Mouse (Mus musculus) cerebellum, adult 9-11 months (tissue): ENCODE data around the gene Camta1.
A peak's percentile ranks its signal among the peaks of the same experiment; 100 is the strongest.

ENCODE experiments used
- DNase-seq: peaks from one replicate; pipeline ENCODE4 v3.0.0; 2022

Gene Camta1

DNA sequence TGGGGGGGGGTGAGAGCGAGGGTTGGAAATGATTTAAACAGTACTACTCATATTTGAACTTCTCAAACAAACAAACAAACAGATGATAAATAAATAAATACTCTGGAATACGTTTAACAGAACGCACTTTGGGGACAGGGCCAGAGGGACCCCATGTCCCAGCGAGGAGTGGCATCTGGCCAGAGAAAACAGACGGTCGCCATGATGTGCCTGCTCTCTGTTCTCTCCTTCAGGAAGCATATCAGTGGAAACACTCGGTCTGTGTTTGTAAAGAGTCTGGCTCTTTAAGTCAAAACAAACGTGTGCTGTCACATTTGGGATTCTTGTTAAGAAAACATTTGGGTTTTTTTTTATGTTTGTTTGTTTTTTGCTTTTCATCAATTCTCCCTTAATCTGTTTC, 439.3 kb downstream of the Camta1 start:
- DNase-seq: peak; percentile 28

DNA sequence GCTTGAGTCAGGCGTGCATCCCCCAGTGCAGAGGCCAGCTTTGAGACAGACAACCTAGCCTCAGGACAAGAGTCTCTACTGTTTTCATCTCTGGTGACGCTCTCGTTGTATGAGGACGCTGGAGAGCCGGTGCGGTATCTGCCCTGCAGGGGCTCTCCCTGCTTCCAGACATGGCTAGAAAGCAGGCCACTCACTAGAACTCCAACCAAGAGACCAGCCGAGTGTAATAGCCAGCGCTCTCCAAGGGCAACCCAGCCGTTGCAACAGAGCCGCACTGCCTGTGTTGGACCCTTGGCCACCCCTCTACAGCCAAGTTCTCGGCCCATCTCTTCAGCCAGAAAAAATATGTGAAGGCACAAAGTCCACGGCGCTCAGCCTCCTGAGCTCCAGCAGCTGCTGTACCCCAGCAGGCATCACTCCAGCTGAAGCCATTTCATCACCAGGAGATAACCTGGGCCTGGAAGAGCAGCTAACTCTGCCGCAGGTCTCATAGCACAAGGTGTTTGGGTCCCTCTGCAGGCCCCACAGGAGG, 443.3 kb downstream of the Camta1 start:
- no peak for DNase-seq

DNA sequence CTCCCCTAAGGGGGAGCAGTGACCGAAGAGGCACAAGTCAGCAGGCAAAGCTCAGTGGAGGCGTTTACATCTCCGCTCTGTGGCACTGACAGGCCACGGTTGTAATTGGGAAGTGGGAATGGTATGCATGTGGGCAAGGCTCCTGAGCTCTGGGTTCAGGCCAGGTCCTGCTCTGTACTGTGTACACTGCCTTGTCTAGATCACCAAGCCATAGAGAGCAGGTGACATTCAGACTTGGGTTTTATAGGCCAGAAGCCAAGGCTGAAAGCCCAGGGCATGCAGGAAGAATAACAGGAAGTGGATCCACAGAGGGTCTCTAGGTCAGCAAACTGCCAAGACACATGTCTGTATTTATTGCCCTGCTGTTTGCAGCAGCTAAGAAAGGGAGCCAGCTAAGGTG, 445.9 kb downstream of the Camta1 start:
- DNase-seq: no peak

DNA sequence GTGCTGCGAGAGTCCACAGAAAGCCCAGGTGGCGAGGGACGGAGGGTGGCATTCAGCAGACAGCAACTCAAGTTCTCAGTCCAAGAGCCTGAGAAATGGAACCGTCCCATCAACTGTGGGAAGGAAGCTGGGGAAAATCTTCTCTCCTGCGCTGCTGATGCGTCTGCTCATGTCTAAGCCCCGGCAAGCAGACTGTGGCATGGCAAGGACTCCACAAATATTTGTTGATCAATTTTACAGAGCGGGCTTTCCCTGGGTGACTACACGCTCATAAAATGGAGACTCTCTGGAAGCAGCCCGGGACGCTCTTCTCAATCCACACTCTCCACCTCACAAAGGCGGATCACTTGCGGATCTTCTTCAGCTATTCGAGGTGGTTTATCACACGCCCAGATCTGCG, 446.3 kb downstream of the Camta1 start:
- DNase-seq: no peak

DNA sequence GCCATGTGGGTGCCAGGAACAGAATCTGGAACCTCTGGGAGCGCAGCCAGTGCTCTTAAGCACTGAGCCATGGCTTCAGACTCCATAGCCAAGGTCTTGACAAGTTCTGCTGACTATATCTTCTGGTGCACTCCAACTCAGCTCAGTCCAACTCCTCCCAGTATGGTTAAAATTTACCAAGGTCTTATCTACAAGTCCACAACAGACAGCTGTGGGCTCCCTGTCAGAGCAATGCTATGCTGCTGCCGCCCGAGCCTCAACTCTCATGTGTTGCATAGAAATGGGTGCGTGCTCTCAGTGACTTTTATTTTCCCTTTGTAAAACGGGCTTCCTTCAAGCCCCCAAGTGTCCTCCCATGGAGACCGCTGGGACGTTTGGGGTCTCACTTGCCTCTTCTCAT, 446.7 kb downstream of the Camta1 start:
- no peak for DNase-seq

DNA sequence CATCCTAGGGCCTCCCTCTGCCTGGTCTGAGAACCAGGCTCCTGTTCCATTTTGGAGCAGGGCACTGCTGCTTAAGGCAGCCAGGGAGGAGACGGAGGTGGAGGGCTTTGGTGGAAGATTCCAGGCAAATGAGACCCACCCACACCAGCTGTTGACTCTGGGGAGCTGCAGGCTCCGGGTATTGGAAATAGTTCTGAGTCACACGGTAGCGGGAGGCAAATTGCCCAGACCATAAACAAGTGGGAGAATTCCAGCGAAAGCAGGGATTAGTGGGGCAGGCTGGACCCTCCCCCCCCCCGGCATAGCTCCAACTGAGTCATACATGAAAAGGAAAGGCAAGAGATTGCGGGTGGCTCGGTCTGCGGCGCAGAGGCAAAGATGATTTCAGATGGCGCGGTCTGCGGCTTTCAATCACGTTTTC, 450.0 kb downstream of the Camta1 start:
- DNase-seq: no peak

DNA sequence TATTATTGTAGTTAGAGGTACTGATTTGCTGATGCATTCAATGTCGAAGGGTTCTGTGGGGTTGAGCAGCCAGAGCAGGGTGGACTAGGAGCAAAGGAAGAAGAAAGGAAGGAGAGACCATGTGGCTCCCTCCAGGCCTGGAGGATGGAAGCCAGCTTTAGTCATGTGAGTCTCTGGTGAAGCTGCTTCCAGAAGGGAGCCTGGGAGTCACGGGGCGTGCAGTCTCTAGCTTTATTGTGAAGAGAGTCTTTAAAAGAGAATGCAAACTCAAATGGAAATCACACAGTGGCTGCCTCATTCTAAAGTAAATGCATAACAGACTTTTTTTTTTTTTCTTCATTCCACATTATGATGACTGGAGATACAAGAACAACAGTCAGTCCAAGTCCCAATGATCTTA, 450.7 kb downstream of the Camta1 start:
- DNase-seq: no peak

DNA sequence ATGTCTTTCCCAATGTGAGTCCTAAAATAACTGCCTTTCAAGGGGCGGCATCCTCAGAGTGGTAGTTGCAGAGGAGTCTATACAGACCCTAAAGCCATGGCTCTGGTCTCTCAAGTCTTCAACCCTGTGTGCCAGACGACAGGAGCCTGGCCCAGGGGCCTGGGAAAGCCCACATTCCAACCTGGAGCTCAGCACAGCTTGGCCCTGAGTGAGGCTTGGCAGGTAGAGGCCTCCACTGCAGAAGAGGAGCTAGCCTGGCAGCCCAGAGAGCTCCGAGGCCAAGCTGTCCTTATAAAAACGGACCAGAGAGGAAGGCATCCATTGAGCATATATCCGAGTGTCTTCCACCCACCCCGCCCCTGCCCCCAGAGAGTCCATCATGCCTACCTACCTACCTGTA, 452.4 kb downstream of the Camta1 start:
- no peak for DNase-seq

DNA sequence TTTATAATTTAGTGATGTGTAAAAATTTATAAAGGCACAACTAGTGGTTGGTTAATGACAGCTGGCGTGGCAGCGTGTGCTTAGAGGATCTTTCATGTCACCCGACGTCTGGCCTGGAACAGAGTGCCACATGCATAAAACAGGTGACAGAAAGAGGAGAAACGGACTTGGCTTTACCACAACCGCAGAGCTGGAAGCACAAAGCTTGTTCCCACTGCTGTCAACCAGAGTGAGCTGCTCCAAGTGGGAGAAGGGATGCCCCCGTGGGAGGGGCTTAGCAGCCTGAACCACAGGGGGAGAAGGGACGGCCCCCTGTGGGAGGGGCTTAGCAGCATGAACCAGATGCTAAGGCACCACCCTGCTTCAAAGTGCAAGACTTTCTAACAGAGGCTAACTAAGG, 452.9 kb downstream of the Camta1 start:
- no peak for DNase-seq

DNA sequence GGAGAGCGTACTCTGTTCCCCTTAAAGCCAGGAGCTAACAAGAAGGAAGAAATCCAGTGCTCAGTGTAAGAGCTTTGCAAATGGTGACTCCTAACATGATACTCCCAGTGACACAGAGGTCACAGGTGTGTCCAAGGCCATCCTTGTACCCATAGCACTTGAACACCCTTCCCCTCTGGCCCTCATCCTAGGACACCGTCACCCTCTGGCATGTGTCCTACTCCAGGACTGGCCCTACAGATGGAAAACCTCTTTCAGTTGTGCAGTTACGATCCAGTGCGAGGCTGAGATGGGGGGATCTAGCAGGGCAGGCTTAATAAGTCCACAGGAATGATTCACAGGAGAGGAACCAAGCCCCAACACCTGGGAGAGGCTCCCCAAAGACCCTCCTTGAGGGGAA, 453.4 kb downstream of the Camta1 start:
- no peak for DNase-seq

DNA sequence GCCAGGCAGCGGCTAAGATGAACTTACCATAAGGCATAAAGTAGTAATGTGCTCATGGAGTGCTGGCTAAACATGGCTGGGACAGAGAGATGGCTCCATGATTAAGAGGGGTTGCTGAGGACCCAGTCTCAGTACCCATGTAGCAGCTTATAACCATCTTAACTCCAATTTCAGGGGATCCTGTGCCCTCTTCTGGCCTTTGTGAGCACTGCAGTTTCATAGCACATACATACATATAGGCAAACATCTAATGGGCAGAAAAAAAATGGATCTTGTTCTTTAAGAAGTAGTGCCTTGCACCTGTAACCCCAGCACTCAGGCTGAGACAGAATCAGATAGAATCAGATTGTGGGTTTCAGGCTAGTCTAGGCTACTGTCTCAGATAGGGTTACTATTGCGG, 454.5 kb downstream of the Camta1 start:
- no peak for DNase-seq

DNA sequence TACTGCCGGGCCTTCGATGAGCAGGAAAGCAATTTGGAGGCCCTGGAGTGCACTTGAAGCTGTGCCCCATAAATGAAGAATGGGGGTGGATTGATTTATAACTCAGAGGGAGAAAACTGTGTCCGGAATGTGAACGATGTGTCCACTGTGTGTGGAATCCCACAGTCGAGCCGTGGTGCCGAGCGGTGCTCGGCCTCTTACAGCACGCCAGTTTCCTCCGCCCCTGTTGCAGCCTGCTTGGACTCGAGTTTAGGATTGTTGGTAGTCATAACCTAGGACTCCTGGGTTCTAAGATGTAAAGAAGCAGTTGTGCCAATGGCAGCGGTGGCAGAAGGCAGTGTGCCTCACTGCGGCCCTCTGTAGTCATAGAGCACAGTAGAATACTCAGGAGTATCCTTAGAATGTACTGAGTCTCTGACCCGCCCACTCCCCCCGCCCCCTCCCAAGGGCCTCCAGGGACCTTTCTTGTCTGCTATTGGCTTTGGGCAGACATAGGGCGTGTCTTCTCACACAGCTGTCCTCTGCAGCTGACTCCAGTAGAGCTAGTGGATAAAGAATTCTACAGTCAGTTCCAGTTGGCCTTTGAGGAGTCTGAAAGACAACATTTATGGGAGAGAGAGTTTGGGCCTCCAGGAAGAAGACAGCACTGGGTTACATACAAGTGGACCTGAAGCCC, 457.0 kb downstream of the Camta1 start:
- DNase-seq: no peak

DNA sequence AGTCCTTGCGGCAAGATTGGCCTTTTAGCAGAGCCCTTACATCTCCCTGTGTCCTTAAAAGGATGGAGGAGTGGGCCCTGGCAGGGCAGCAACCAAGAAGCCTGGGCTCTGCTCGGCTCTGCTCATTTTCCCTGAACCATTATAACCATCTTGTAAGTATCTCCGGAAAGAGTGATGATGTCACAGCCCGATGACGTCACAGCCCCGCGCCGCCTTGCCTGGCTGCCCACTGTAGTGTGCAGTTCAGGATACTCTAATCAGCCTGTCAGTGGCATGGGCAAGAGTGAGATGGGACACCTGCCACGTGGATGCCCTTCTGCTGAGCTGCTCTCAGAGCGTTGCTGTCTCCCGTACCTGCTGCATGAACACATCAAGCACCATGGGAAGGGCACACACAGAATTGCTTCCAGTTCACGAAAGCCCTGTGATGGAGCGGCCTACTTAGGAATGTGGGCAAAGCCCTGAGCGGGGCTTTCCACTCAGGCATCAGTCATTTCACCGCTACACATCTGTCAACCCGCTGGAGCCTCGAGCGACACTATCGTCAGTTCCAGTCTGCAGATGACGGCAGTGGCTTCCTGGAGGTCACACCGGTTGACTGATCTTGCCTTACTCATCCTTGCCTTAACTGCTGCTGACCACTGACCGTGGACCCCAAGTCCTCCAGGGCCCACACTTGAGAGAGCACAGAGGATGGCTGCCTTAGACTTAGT, 459.8 kb downstream of the Camta1 start:
- DNase-seq: no peak

DNA sequence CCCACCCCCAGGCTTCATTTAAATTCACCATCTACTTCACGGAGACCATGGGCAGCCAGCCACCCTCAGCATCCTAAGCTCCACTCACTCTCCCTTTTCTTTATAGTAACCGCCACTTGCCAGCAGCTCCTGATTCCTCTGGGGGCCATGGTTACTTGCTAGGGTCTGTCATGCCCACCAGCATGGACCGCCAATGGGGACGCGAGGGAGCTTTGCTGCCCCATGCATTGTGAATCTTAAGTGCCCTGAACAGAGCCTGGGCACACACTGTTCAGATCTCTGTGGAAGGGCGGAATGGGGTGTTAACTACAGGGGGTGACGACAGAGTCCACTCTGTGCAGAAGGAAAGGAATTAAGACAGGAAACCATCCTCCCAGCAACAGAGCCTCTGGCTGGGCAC, 465.1 kb downstream of the Camta1 start:
- DNase-seq: no peak

DNA sequence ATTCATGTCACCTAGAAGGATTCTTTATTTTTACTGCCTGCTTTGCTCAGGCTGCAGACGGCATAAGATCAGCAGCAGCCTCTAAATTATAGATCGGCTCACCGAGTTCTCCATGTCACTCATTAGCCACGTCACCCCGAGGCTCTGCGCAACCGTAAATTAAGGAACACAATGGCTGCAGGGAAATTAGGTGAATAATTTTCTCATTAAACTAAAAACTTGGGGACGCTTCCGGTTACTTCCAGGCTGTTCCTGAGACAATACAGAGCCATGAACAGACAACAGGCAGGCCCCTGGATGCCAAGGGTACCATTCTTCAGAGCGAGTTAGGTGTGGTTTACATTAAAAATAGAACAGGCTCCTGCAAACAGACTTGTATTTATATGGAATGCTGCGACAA, 472.3 kb downstream of the Camta1 start:
- DNase-seq: no peak

DNA sequence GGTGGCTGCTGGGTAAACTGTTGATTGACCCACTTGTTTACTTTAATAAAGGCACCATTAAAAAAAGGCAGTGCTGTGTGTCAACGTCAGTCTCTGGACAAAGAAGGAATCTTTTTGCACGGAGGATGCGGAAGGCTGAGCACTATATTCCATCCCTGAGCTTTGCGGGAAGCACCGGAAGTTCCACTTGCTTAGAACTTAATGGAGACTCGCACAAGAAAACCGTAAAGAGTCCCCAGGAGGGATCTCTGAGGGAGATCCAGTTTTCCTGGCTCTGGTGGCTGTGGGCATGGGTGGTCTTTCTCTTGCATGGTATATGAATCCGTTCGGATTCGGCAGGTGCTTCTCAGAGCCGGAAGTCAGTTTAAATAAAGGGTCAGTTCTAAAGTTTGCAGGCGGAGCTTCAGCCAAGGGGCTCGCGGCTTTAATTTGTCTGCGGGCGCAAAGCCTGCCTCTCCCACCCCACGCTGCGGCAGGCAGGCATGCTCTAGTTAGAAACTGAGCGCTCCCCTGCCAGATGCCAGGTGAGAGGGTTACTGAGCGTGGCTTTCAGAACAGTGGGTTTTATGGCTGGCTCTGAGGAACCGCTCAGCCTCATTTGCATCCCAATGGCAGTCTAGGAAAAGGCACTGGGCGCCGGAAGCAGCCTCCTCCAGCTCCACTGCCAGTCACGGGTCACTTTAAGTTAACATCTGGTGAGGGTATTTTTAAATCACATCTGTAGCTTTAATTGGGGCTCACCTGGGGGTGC, 474.8 kb downstream of the Camta1 start:
- no peak for DNase-seq

DNA sequence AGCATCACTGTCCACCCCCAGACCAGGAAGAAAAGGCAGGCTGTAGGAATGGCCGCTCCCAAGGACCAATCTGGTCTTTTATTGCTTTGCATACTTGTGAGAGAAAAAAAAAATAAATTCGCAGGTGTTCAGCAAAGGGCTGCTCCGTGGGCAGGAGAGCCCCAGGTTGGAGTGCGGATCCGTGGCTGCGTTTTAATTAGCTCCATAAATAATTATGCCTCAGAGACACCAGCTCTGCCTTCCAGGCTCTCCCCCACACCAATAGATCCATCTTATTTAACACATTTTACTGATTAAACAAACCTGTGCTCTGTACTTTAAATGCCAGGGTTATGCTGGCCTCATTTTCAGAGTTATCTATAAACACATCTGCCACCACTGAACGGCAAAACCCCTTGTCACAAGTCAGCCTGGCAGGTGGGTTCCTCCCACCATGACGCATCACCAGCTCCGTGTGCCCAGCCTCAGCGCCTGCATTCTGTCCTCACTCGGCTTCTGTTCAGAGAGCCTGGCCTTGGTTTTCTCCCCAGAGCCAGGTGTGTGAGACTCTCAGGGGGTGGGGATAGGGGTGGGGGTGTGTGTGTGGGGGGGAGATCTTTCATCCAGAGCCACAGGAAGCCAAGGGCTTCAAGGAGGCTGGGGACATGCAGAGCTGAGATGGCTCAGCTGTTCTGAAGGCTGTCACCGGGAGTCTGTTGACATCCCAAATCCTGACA, 475.5 kb downstream of the Camta1 start:
- DNase-seq: no peak

DNA sequence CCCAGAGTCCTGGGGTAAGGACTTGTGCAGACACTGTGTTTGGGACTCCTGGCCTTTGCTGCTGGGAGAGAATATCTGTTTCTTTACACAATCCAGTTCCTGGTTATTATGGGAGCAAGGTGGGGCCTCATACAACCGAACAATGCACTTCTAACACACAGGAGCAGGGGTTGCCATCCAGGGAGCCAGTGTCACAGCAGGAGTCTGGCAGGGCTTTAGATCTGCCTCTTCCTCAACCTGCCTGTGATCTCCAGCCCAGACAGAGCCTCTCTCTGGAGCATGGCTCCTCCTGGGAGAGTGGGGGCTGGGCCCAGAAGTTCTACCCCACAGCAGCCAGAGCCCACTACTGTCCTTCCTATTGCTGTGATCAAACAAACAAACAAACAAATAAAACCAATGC, 483.9 kb downstream of the Camta1 start:
- DNase-seq: no peak

DNA sequence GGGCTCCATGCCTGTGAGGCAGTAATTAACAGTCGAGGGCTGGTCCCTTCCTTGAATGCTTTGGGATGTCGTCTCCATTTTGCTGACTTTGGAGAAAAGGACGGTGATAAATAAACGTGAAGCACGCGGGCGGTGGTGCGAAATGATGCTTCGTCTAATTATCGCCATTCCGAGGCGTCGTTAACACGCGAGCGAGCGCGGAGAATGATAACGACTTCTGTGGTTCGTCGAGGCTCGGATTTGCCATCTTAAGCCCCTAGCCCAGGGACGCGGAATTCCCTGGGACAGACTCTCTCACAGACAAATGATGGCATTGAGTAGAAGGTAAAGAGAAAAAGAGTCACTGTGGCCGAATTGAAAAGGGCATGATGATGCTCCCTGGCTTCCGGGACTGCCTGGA, 485.4 kb downstream of the Camta1 start:
- no peak for DNase-seq

DNA sequence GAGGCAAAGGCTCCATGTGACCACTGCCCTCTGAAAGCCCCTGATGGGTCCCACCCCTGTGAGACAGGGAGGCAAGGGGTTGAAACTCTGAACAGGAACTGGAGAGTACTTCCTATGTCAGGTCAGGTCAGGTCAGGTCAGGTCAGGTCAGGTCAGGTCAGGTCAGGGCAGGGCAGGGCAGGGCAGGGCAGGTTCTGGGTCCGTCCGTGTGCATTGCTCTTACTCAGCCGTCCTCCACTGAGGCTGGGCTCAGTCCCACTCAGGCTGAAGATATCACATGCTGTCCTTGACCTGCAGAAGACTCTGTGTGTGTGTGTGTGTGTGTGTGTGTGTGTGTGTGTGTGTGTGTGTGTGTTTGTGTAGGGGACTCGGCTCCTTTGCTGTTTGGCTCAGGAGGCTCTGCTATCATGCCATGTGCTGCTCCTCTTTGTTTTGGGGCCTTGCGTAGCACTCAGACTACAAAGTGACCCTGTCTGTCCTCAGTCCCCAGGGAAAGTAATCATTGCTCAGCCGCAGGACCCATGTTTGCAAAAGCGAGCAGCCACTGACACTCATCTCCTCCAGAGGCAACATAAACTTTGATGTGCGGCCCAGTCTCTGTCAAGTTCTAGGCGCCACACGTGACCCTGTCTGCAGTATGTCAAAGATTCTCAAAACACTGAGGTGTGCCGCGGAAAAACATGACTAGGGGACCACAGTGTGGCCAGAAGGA, 488.7 kb downstream of the Camta1 start:
- no peak for DNase-seq

DNA sequence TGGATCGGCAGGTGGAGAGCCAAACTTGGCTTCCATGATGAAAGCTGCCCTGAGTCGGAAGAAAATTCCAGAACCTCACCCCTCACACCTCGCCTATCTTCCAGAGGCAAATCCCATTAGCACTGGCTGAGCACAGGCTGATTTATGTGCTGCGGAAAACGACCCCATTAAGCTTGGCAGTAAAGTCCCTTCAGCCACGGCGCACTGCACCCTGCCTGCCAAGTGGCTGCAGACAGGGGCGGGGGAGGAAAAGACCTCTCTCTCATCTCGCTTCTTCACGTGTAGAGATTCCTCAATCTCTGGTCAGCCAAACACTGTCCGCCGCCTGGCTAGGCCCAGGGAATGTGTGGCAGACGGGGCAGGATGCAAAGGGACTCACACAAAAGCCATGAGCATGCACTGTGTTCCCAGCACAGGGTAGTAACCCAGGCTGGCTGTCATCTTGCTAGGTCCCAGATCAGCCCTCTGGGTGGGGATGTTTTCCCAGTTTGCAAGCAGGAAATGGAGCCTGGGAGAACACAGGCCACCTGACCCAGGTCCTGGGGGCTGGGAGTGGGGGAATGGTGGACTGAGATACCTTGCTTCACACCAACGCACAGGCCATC, 494.6 kb downstream of the Camta1 start:
- no peak for DNase-seq
